Mouse (Mus musculus) embryonic facial prominence, embryonic 14.5 days (tissue): ENCODE measurements at regions not wholly inside any gene's neighbourhood (a gene's known extent, or its start where the extent isn't known, plus 50 kb on each side); places are given as distances from the start of the nearest gene placed in this dataset.
A peak's percentile ranks its signal among the peaks of the same experiment; 100 is the strongest.

Experiments
- ATAC-seq: fragments of 200-750 bp; cut with Nextera tagmentation; 2 replicates; pipeline ENCODE4 v1.8.0; 2017; ENCODE audit warnings: low read depth, moderate number of reproducible peaks, moderate TSS enrichment
- DNase-seq: peaks from one replicate; pipeline ENCODE4 v3.0.0-alpha.2; 2015; ENCODE audit warnings: low spot score
- H3K27ac ChIP-seq: fragments of 300-500 bp; sonication (generic); replicated peaks from 2 replicates; pipeline ENCODE4 v1.5.1; 2014; ENCODE audit warnings: low read depth, mild to moderate bottlenecking, low read length, moderate library complexity
- H3K27me3 ChIP-seq: fragments of 300-500 bp; sonication (generic); replicated peaks from 2 replicates; pipeline ENCODE4 v1.6.1; 2014; ENCODE audit warnings: low read length; ENCODE audit not compliant: control insufficient read depth, insufficient read depth
- H3K36me3 ChIP-seq: fragments of 300-500 bp; sonication (generic); 2 replicates; pipeline ENCODE4 v1.6.1; 2014; ENCODE audit warnings: low read length, mixed read lengths; ENCODE audit not compliant: control insufficient read depth, insufficient read depth
- H3K4me1 ChIP-seq: fragments of 300-500 bp; sonication (generic); 2 replicates; pipeline ENCODE4 v1.6.1; 2014; ENCODE audit warnings: antibody characterized with exemption, low read length; ENCODE audit not compliant: control insufficient read depth, insufficient read depth
- H3K4me2 ChIP-seq: fragments of 300-500 bp; sonication (generic); 2 replicates; pipeline ENCODE4 v1.6.1; 2014; ENCODE audit warnings: low read depth, mild to moderate bottlenecking, low read length, moderate library complexity, mixed read lengths
- H3K4me3 ChIP-seq: fragments of 300-500 bp; sonication (generic); 2 replicates; pipeline ENCODE4 v1.5.1; 2014; ENCODE audit warnings: low read depth, mild to moderate bottlenecking, low read length
- H3K9ac ChIP-seq: fragments of 300-500 bp; sonication (generic); 2 replicates; pipeline ENCODE4 v1.6.1; 2014; ENCODE audit warnings: low read depth, mild to moderate bottlenecking, low read length, moderate library complexity, mixed read lengths
- H3K9me3 ChIP-seq: fragments of 300-500 bp; sonication (generic); 2 replicates; pipeline ENCODE4 v1.6.1; 2016; ENCODE audit warnings: low read length; ENCODE audit not compliant: control insufficient read depth
- WGBS: fragments of 180-500 bp; shearing (Covaris S2); extraction: QIAGEN DNeasy Blood & Tissue Kit; methylation state at CpG from one replicate; pipeline ENCODE4 v1.1.7; 2014; 5-methylcytosine and 5-hydroxymethylcytosine counted together

DNA sequence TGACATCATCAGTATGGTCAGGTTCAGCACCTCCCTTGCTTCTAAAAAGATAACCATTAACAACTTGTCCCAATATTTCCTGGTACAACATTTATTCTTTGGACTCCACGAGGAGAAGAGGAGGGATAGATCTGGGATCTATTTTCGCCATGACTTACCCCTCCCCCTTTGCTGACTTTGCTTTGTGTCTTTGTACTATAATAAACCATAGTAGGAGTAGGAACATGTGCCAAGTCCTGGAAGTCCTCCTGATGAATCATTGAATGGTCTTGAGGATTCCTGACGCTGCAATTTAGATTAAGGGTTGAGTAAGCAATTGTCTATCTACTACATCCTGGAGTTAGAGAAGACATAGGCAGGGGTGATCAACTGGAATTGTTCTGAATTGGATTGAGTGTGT lies 71.2 kb downstream of the Rbm11 start:
- DNase-seq (no peak), ATAC-seq (no peak)
- Histone ChIP-seq H3K9me3 (no peaks in the 10 kb centered on the region), H3K4me3 (no peak overlapping the region), H3K4me1 (no peaks in the 10 kb centered on the region), H3K27me3 (no peaks in the 10 kb centered on the region), H3K9ac (no peak overlapping the region), H3K4me2 (no peak overlapping the region), H3K27ac (no peak overlapping the region), H3K36me3 (no peaks in the 10 kb centered on the region)
- 71% methylated on average over 3 of the region's 3 CpGs for WGBS

DNA sequence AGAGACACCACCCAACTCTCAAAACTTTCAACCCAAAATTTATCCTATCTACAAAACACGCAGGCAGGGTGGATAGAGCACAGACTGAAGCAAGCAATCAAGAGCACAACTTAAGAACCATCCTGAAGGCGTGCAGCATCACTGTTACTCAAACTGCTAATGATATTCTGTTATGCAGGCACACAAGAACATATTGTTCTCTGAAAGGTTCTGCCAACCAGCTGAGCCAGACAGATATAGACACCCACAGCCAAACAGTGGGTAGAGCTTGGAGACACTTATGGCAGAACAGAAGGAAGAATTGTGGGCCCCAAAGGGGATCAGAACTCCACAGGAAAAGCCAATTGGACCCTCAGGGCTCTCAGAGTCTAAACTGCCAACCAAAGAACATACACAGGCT lies 74.9 kb downstream of the Rbm11 start:
- ATAC-seq: no peak
- Histone ChIP-seq H3K9ac (no peak overlapping the region), H3K4me3 (no peak overlapping the region), H3K9me3 (no peaks in the 10 kb centered on the region), H3K27ac (no peak overlapping the region), H3K36me3 (no peaks in the 10 kb centered on the region), H3K27me3 (no peaks in the 10 kb centered on the region), H3K4me1 (no peaks in the 10 kb centered on the region), H3K4me2 (no peak overlapping the region)
- DNase-seq: no peak
- WGBS: 88% methylated on average over 2 of the region's 2 CpGs

GRCm38 (mm10) chr16:75672112-75672511 lies 79.5 kb downstream of the Rbm11 start:
- ATAC-seq (no peak), DNase-seq (peak; percentile 11)
- Histone ChIP-seq H3K4me3 (no peak overlapping the region), H3K4me1 (no peaks in the 10 kb centered on the region), H3K27ac (no peak overlapping the region), H3K9me3 (no peaks in the 10 kb centered on the region), H3K27me3 (no peaks in the 10 kb centered on the region), H3K9ac (no peak overlapping the region), H3K36me3 (no peaks in the 10 kb centered on the region), H3K4me2 (no peak overlapping the region)
- 57% methylated on average over 1 of the region's 1 CpGs for WGBS

DNA sequence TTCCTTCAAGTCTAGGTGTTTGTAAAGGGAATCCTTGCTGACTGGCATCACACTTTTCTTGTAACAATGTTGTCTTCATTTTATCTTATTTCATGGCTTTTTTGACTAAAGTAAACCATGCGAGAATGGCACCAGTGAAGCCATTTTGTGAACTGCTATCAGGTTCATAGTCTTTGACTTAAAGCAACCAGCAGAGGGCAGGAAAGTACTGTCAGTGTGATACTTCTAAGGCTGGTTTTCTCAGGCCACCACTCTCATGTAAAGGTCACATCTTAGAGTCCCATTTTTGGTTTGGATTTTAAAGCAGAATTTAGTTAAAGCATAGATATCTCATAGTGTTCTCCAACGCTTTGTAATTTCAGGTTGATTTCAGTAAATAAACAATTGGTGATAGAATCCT lies 83.2 kb downstream of the Rbm11 start:
- H3K9me3 ChIP-seq: no peaks in the 10 kb centered on the region
- H3K36me3 ChIP-seq: no peaks in the 10 kb centered on the region
- no peak overlapping the region for H3K9ac ChIP-seq
- H3K4me1 ChIP-seq: no peaks in the 10 kb centered on the region
- no peak overlapping the region for H3K4me3 ChIP-seq
- 49% methylated on average over 2 of the region's 2 CpGs for WGBS
- no peaks in the 10 kb centered on the region for H3K27me3 ChIP-seq
- H3K27ac ChIP-seq: no peak overlapping the region
- H3K4me2 ChIP-seq: no peak overlapping the region
- ATAC-seq: no peak
- DNase-seq: peak; percentile 83

DNA sequence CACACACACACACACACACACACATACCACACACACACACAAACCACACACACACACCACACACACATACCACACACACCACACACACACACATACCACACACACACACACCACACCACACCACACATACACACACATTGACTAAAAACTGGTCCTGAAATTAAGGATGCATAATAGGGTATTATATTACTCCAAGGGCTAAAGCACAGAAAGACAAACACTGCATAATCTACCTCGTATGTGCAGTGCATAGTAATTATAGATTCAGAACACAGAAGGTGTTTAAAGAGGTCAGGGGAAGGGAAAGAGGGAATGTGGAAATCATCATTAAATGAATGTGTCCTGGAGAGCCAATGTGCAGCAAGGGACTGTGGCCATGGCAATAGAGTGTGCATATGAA lies 84.5 kb downstream of the Rbm11 start:
- H3K9ac ChIP-seq: no peak overlapping the region
- no peaks in the 10 kb centered on the region for H3K4me1 ChIP-seq
- no peak overlapping the region for H3K4me2 ChIP-seq
- no peaks in the 10 kb centered on the region for H3K27me3 ChIP-seq
- no peaks in the 10 kb centered on the region for H3K36me3 ChIP-seq
- DNase-seq: no peak
- ATAC-seq: no peak
- no peaks in the 10 kb centered on the region for H3K9me3 ChIP-seq
- no peak overlapping the region for H3K4me3 ChIP-seq
- H3K27ac ChIP-seq: no peak overlapping the region
- 15% methylated on average over 1 of the region's 1 CpGs for WGBS
